Mouse (Mus musculus): Measurements from ENCODE around the gene Lhx1.

DNA sequence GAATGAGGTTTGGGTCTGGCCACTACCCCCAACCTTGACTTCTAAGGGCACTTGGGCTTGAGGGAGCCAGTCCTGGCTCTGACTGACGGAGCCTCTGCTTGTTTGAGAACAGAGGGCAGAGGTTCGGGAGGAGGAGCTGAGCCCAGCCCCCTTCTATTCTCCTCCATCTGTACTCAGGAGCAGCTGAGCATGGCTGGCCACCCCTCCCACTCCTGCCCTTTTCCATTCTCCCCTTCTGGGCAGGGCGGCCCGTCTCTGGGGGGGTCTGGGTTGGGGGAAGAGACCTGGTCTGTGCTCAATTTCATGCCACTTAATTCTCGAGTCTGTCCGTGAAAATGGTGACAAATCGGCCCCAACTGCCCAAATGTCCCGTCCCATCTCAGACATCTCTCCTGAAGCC, 49.5 kb upstream of the Lhx1 start:
- TF ChIP-seq GATA2 (IDR thresholded peaks at IDR 0.05; ENCODE audit: borderline replicate concordance, low read depth, low read length) (no peak), CTCF (IDR thresholded peaks at IDR 0.05; ENCODE audit: low read depth, low read length) (no peak)

Measured in G1E (cell line).